Comparison of ENCODE assay signal across 8 mouse cellular contexts in the genomic region with DNA sequence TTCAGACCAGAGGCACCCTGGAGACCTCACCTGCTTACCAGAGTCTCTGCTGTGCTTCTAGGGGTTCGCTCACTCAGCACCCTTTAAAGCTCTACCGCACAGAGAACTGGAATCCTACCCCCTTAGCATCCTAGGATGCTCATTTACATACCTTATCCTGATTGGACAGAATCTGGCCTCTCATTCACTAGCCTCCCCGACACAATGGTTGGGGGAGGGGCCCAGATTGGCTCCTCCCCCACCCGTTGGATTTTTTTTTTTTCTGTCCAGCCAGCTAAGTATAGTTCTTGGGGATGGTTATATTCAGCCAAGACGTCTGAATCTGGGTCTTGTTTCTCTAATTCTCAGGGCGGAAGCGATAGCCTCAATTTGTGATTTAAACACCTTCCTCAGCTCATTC. TPM values are rescaled to one million over a fixed set of nuclear protein-coding genes. Genes with fewer than 3 reads are reported as not detected.
DNase-seq lines count a peak whose midpoint lies in the region; ATAC-seq and TF ChIP-seq lines count a peak whose summit lies in the region.

A gene (plus strand): TSS at position 283 of the 400 bp plus-strand sequence.

- H3K36me3 ChIP-seq in hindbrain, embryonic 15.5 days = no peaks in the 10 kb centered on the region
- no peaks in the 10 kb centered on the region for H3K36me3 ChIP-seq in midbrain, embryonic 11.5 days (ENCODE audit: control insufficient read depth, insufficient read depth, low read length)

- peaks cover 5% of the 10 kb centered on the region; the same call in 1 of the 2 replicates for H3K4me1 ChIP-seq in cerebellum, adult 2 months (ENCODE audit: control insufficient read depth, insufficient read depth, low read length)
- peaks cover 21% of the 10 kb centered on the region for H3K4me1 ChIP-seq in hindbrain, embryonic 15.5 days (replicated peaks)
- peaks cover 10% of the 10 kb centered on the region for H3K4me1 ChIP-seq in midbrain, embryonic 11.5 days (ENCODE audit: control insufficient read depth, insufficient read depth, low read length)

- no peak for TF ChIP-seq POLR2A in cerebellum, adult 2 months (IDR thresholded peaks at IDR 0.05; ENCODE audit: borderline replicate concordance, insufficient read depth, low read length)

- H3K9ac ChIP-seq in hindbrain, embryonic 15.5 days = no peak within 1 kb of the TSS
- no peak within 1 kb of the TSS for H3K9ac ChIP-seq in midbrain, embryonic 11.5 days (ENCODE audit: low read length)

- H3K4me3 ChIP-seq in cerebellum, adult 2 months (replicated peaks; ENCODE audit: insufficient read depth, low read depth, low read length) = no peak within 1 kb of the TSS
- no peak within 1 kb of the TSS for H3K4me3 ChIP-seq in hindbrain, embryonic 15.5 days
- H3K4me3 ChIP-seq in midbrain, embryonic 11.5 days (ENCODE audit: low read depth, low read length) = no peak within 1 kb of the TSS

- 32% methylated on average over 7 of the region's 7 CpGs for WGBS in cerebellum, adult 2 months
- 17% methylated on average over 7 of the region's 7 CpGs for WGBS in hindbrain, embryonic 15.5 days
- 15% methylated on average over 7 of the region's 7 CpGs for WGBS in midbrain, embryonic 11.5 days

- no peaks in the 10 kb centered on the region for H3K27me3 ChIP-seq in cerebellum, adult 2 months (ENCODE audit: control insufficient read depth, insufficient read depth, low read length)
- H3K27me3 ChIP-seq in hindbrain, embryonic 15.5 days = no peaks in the 10 kb centered on the region
- peaks cover 17% of the 10 kb centered on the region for H3K27me3 ChIP-seq in midbrain, embryonic 11.5 days (ENCODE audit: control insufficient read depth, insufficient read depth, low read length)

- H3K27ac ChIP-seq in cerebellum, adult 2 months (ENCODE audit: insufficient read depth, low read length) = no peak within 1 kb of the TSS
- H3K27ac ChIP-seq in hindbrain, embryonic 15.5 days (replicated peaks) = no peak within 1 kb of the TSS
- H3K27ac ChIP-seq in midbrain, embryonic 11.5 days (ENCODE audit: low read depth, low read length) = no peak within 1 kb of the TSS

- no peaks in the 10 kb centered on the region for H3K9me3 ChIP-seq in hindbrain, embryonic 15.5 days
- H3K9me3 ChIP-seq in midbrain, embryonic 11.5 days (ENCODE audit: control insufficient read depth, low read length) = no peaks in the 10 kb centered on the region

- no peak for DNase-seq in cerebellum, adult 2 months
- DNase-seq in cerebellum, adult 9-10 months = no peak
- DNase-seq in Muller cell, postnatal 12 days (ENCODE audit: inconsistent ontology term) = peak; percentile 14
- peak; percentile 88 for DNase-seq in midbrain, embryonic 11.5 days (ENCODE audit: low spot score, missing footprints)
- DNase-seq in cerebellum, adult 18-20 months = no peak
- DNase-seq in adrenal gland, postnatal 25 days = no peak

- no peak within 1 kb of the TSS for H3K4me2 ChIP-seq in hindbrain, embryonic 15.5 days
- no peak within 1 kb of the TSS for H3K4me2 ChIP-seq in midbrain, embryonic 11.5 days

- no peak for TF ChIP-seq CTCF in cerebellum, adult 2 months (IDR thresholded peaks at IDR 0.05; ENCODE audit: borderline replicate concordance, insufficient read depth, low read depth, low read length)

- no peak for ATAC-seq in hindbrain, embryonic 15.5 days (ENCODE audit: low FRiP score, low read depth)
- 0 out of 2 replicates have a peak, but pooled peaks have one; percentile 26 for ATAC-seq in midbrain, embryonic 11.5 days (ENCODE audit: low FRiP score)
- no peak for ATAC-seq in erythroblast, adult 5-6 weeks (replicated peaks; ENCODE audit: low FRiP score, poor library complexity, severe bottlenecking)

RNA-seq across cellular contexts. Expression of the gene that starts here (rescaled TPM):
- 13.8 and 15.3 TPM in 2 replicates for polyA plus RNA-seq in cerebellum, adult 2 months (2012; rRNA removed)
- 44.3 and 48.1 TPM in 2 replicates for polyA plus RNA-seq in hindbrain, embryonic 15.5 days (2015; fragmentation: Nextera tagmentation; extraction: Ambion mirVana)
- 6.8 and 9.2 TPM in 2 replicates for polyA plus RNA-seq in midbrain, embryonic 11.5 days (2014; fragmentation: Nextera tagmentation; extraction: Ambion mirVana)
- 0.58 and 1.3 TPM in 2 replicates for total RNA-seq in erythroblast, adult 5-6 weeks (2015; ENCODE audit: low replicate concordance)
- 2.6 and 3.5 TPM in 2 replicates for total RNA-seq in erythroblast, adult 5-6 weeks (2017; ENCODE audit: low replicate concordance)
- total RNA-seq in adrenal gland, postnatal 25 days (2021) = 4.5 and 7.0 TPM in 2 replicates

Comparison
In these comparisons a context has a peak if more than half of its experiments do, and no peak if none do; other contexts are left out.
1. DNase-seq: peak in Muller cell, postnatal 12 days (single experiment) and midbrain, embryonic 11.5 days (single experiment); none in cerebellum, adult 2 months (0 of 2), cerebellum, adult 9-10 months (single experiment), cerebellum, adult 18-20 months (0 of 2) and adrenal gland, postnatal 25 days (single experiment).